Mouse (Mus musculus): Measurements from ENCODE around the gene Tekt4.

DNA sequence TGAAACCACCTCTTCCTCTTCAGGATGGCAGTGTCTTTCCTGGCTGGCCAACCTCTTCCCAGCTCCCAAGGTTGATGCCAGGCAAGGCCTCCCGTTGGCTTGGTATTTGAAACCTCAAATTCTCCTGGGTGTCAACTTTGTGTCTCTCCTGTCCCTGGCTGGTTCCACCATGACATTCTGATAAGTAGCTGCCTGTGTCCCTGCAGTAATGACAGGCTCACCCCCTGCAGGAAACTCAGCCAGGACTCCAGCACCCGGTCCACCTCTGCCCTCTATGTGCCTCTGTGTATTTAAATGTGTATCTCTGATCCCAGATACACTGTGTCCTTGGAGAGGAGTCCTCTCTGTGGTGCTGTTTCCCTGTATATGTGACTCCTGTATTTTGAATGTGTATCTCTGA, 11.8 kb downstream of the Tekt4 start:
- TF ChIP-seq CTCF (IDR thresholded peaks at IDR 0.05; ENCODE audit: extremely low read depth, insufficient read depth, low read length) (no peak), POLR2A (IDR thresholded peaks at IDR 0.05; ENCODE audit: extremely low read depth, insufficient read depth, low read length) (no peak)

Data from cortical plate, adult 2 months (tissue).